Comparison of ENCODE assay signal across 15 mouse cellular contexts in genomic region chr5:35176112-35176848, GRCm38 (mm10).
A peak's percentile ranks its signal among the peaks of the same experiment; 100 is the strongest.
DNase-seq lines count a peak whose midpoint lies in the region; ATAC-seq lines count a peak whose summit lies in the region.
"Had no signal": no experiment of that assay in that cellular context is flagged by ENCODE, and none has a peak within 500 bp of the region (broad histone marks: within the 10 kb centered on the region; RNA-seq: fewer than 3 reads in every experiment).

No protein-coding gene starts in this region.

- no peak overlapping the region for H3K4me2 ChIP-seq in heart, embryonic 12.5 days
- H3K4me2 ChIP-seq in heart, embryonic 11.5 days = no peak overlapping the region
- H3K4me2 ChIP-seq: neural tube, embryonic 12.5 days had no signal

- peaks cover 5% of the 10 kb centered on the region; the same call in 1 of the 2 replicates for H3K4me1 ChIP-seq in heart, embryonic 12.5 days (replicated peaks)
- H3K4me1 ChIP-seq in heart, embryonic 11.5 days (ENCODE audit: control insufficient read depth, insufficient read depth, low read length) = no peaks in the 10 kb centered on the region
- 0 out of 2 replicates have a peak, but pooled peaks cover 2% of the 10 kb centered on the region for H3K4me1 ChIP-seq in limb, embryonic 10.5 days
- H3K4me1 ChIP-seq: midbrain, embryonic 10.5 days; neural tube, embryonic 12.5 days had no signal

- 53% methylated on average over 13 of the region's 13 CpGs for WGBS in heart, embryonic 12.5 days
- WGBS in heart, embryonic 11.5 days (ENCODE audit: insufficient replicate concordance) = 51% methylated on average over 13 of the region's 13 CpGs
- WGBS in limb, embryonic 10.5 days = 43% methylated on average over 13 of the region's 13 CpGs

- DNase-seq in ES-CJ7 (ENCODE audit: low read depth, low spot score) = peak; percentile 51
- peak; percentile 92 for DNase-seq in induced T-regulatory cell, adult 2 months (ENCODE audit: low read depth)
- no peak for DNase-seq in gastrocnemius, postnatal 36 days
- DNase-seq in layer of hippocampus, adult 8-10 months (ENCODE audit: low spot score in 2 of 2) = no peak
- no peak for DNase-seq in limb, embryonic 10.5 days (ENCODE audit: low spot score)
- DNase-seq: B cell, adult 2 months; cerebellum, adult 9-11 months; gastrocnemius, postnatal 14 days; heart, postnatal 14 days; kidney, adult 2 months had no signal

- H3K27ac ChIP-seq in heart, embryonic 12.5 days (ENCODE audit: poor library complexity, severe bottlenecking) = no peak overlapping the region
- H3K27ac ChIP-seq in heart, embryonic 11.5 days (ENCODE audit: low read depth, low read length) = no peak overlapping the region
- no peak overlapping the region for H3K27ac ChIP-seq in limb, embryonic 10.5 days
- H3K27ac ChIP-seq: midbrain, embryonic 10.5 days; neural tube, embryonic 12.5 days had no signal

- peak; percentile 51; the same call in 1 of the 2 replicates for ATAC-seq in heart, embryonic 12.5 days (ENCODE audit: insufficient number of reproducible peaks, low FRiP score)
- ATAC-seq in heart, embryonic 11.5 days (replicated peaks; ENCODE audit: insufficient number of reproducible peaks, low FRiP score, low TSS enrichment) = no peak
- peak; percentile 67 for ATAC-seq in megakaryocyte-erythroid progenitor cell, adult 5-6 weeks (replicated peaks; ENCODE audit: low FRiP score, low TSS enrichment, poor library complexity, severe bottlenecking)

- no peaks in the 10 kb centered on the region for H3K36me3 ChIP-seq in heart, embryonic 12.5 days
- H3K36me3 ChIP-seq in heart, embryonic 11.5 days (ENCODE audit: control insufficient read depth, insufficient read depth, low read length) = no peaks in the 10 kb centered on the region
- no peaks in the 10 kb centered on the region for H3K36me3 ChIP-seq in limb, embryonic 10.5 days
- H3K36me3 ChIP-seq: midbrain, embryonic 10.5 days; neural tube, embryonic 12.5 days had no signal

- intact Hi-C loops in gastrocnemius, postnatal 36 days (cut with DNase I) = no loop called here

- H3K9ac ChIP-seq in heart, embryonic 12.5 days = no peak overlapping the region
- H3K9ac ChIP-seq in heart, embryonic 11.5 days (ENCODE audit: low read depth, low read length) = no peak overlapping the region
- H3K9ac ChIP-seq: neural tube, embryonic 12.5 days had no signal

- 0 out of 2 replicates have a peak, but pooled peaks cover 9% of the 10 kb centered on the region for H3K27me3 ChIP-seq in heart, embryonic 12.5 days (replicated peaks)
- H3K27me3 ChIP-seq in heart, embryonic 11.5 days (ENCODE audit: control insufficient read depth, insufficient read depth, low read length) = no peaks in the 10 kb centered on the region
- H3K27me3 ChIP-seq in limb, embryonic 10.5 days (ENCODE audit: low read depth, poor library complexity, severe bottlenecking) = no peaks in the 10 kb centered on the region
- H3K27me3 ChIP-seq: neural tube, embryonic 12.5 days had no signal

- no peak overlapping the region for H3K4me3 ChIP-seq in heart, embryonic 12.5 days
- no peak overlapping the region for H3K4me3 ChIP-seq in heart, embryonic 11.5 days (ENCODE audit: low read depth, low read length)
- no peak overlapping the region for H3K4me3 ChIP-seq in limb, embryonic 10.5 days
- H3K4me3 ChIP-seq: midbrain, embryonic 10.5 days; neural tube, embryonic 12.5 days had no signal

- no peaks in the 10 kb centered on the region for H3K9me3 ChIP-seq in heart, embryonic 12.5 days (replicated peaks)
- H3K9me3 ChIP-seq in heart, embryonic 11.5 days (replicated peaks; ENCODE audit: control insufficient read depth, low read length) = no peaks in the 10 kb centered on the region
- H3K9me3 ChIP-seq in limb, embryonic 10.5 days (replicated peaks) = no peaks in the 10 kb centered on the region
- H3K9me3 ChIP-seq: midbrain, embryonic 10.5 days; neural tube, embryonic 12.5 days had no signal

Comparison
In these comparisons a context has a peak if more than half of its experiments do, and no peak if none do; other contexts are left out.
1. DNase-seq: peak in ES-CJ7 (single experiment) and induced T-regulatory cell, adult 2 months (single experiment); none in gastrocnemius, postnatal 36 days (0 of 2), layer of hippocampus, adult 8-10 months (0 of 2) and limb, embryonic 10.5 days (single experiment).